Mouse (Mus musculus) midbrain, embryonic 13.5 days (tissue): ENCODE measurements around the gene Galnt18. TPM values are rescaled to one million over a fixed set of nuclear protein-coding genes. Genes with fewer than 3 reads are reported as not detected.

ENCODE experiments used
- ATAC-seq: fragments of 200-750 bp; cut with Nextera tagmentation; 2 replicates; pipeline ENCODE4 v1.8.0; 2017; ENCODE audit warnings: mild to moderate bottlenecking, moderate TSS enrichment, moderate library complexity
- H3K27ac ChIP-seq: fragments of 300-500 bp; sonication (generic); 2 replicates; pipeline ENCODE4 v1.5.1; 2015; ENCODE audit warnings: inconsistent platforms, mild to moderate bottlenecking, moderate library complexity
- H3K27me3 ChIP-seq: fragments of 300-500 bp; sonication (generic); 2 replicates; pipeline ENCODE4 v1.6.1; 2015; ENCODE audit warnings: mild to moderate bottlenecking, inconsistent platforms
- H3K36me3 ChIP-seq: fragments of 300-500 bp; sonication (generic); 2 replicates; pipeline ENCODE4 v1.6.1; 2015; ENCODE audit warnings: mild to moderate bottlenecking, inconsistent platforms
- H3K4me1 ChIP-seq: fragments of 300-500 bp; sonication (generic); replicated peaks from 2 replicates; pipeline ENCODE4 v1.6.1; 2015; ENCODE audit warnings: inconsistent platforms
- H3K4me2 ChIP-seq: fragments of 300-500 bp; sonication (generic); replicated peaks from 2 replicates; pipeline ENCODE4 v1.6.1; 2015; ENCODE audit warnings: moderate library complexity, mild to moderate bottlenecking, inconsistent platforms
- H3K4me3 ChIP-seq: fragments of 300-500 bp; sonication (generic); replicated peaks from 2 replicates; pipeline ENCODE4 v1.5.1; 2015; ENCODE audit warnings: mild to moderate bottlenecking, inconsistent platforms
- H3K9ac ChIP-seq: fragments of 300-500 bp; sonication (generic); replicated peaks from 2 replicates; pipeline ENCODE4 v1.6.1; 2015; ENCODE audit warnings: mild to moderate bottlenecking, inconsistent platforms
- H3K9me3 ChIP-seq: fragments of 300-500 bp; sonication (generic); 2 replicates; pipeline ENCODE4 v1.6.1; 2016; ENCODE audit warnings: mild to moderate bottlenecking, inconsistent platforms
- WGBS: fragments of 180-500 bp; shearing (Covaris S2); methylation state at CpG from one replicate; pipeline ENCODE4 v1.1.7; 2015; 5-methylcytosine and 5-hydroxymethylcytosine counted together
- polyA plus RNA-seq: library from polyadenylated mRNA; unstranded; fragments of >200 nt; fragmentation: Nextera tagmentation; extraction: Ambion mirVana; gene quantifications from 2 replicates; pipeline ENCODE4 v1.2.1, GENCODE M21; 2015

The Galnt18 gene
- polyA plus RNA-seq, 1 experiment from 2014 or later = 11.0 TPM

- no peaks in the 10 kb centered on the region for H3K9me3 ChIP-seq
- 91% methylated on average over 3 of the region's 3 CpGs for WGBS
- no peak for ATAC-seq
Measured at GRCm38 (mm10) chr7:111792154-111792553, 12.4 kb upstream of the Galnt18 start.

DNA sequence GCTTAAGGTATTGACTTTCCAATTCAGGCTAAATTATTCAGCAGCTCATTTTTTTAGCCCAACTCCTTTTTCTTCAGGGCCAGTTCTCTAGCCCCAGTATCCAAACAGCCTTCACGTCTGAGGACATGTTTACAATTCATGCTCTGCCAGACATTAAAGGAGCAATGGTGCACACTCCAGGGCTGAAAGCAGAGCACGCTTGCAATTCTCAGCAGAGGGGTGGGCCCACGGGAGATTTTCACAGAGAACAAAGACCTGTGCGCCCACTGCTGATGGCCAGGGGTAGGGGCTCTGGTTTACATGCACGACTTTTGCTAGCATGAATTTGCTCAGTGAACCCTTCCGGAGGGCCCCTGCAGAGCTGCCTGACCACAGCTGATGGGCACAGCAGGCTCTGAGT lies 11.6 kb upstream of the Galnt18 start:
- WGBS = 25% methylated on average over 6 of the region's 6 CpGs
- no peaks in the 10 kb centered on the region for H3K9me3 ChIP-seq
- no peak overlapping the region for H3K9ac ChIP-seq
- H3K4me1 ChIP-seq = peaks cover 6% of the 10 kb centered on the region
- no peak for ATAC-seq
- H3K4me2 ChIP-seq = no peak overlapping the region
- no peaks in the 10 kb centered on the region for H3K36me3 ChIP-seq
- H3K27ac ChIP-seq = no peak overlapping the region
- H3K4me3 ChIP-seq = no peak overlapping the region
- no peaks in the 10 kb centered on the region for H3K27me3 ChIP-seq

More at GRCm38 (mm10) chr7:111792154-111792553, 12.4 kb upstream of the Galnt18 start:
- Histone ChIP-seq H3K4me1 (peaks cover 6% of the 10 kb centered on the region), H3K27me3 (no peaks in the 10 kb centered on the region), H3K9ac (no peak overlapping the region), H3K36me3 (no peaks in the 10 kb centered on the region), H3K4me2 (no peak overlapping the region), H3K27ac (no peak overlapping the region), H3K4me3 (no peak overlapping the region)

DNA sequence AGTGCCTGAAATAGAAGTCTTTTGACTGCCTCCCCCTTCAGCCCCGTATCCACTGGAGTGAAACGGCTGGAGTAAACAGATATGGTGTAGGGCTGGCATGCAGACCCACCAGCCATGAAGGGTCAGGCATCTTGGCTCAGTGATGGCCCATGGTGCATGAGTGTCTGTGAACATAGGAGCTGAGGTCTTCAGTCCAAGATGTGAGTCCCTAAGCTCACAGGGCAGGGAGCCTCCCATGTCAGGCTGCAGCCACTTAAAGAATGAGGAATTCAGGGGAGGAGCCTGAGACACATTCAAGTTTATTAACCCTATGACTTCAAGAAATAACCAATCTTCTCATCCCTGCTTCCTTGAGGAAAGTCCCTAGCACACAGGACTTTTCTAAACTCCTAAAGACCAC lies 8.1 kb upstream of the Galnt18 start:
- Histone ChIP-seq H3K27ac (no peak overlapping the region), H3K9me3 (no peaks in the 10 kb centered on the region), H3K9ac (no peak overlapping the region), H3K36me3 (no peaks in the 10 kb centered on the region), H3K27me3 (no peaks in the 10 kb centered on the region), H3K4me3 (no peak overlapping the region), H3K4me1 (peaks cover 6% of the 10 kb centered on the region), H3K4me2 (no peak overlapping the region)
- no peak for ATAC-seq
- WGBS = 76% methylated on average over 2 of the region's 2 CpGs

DNA sequence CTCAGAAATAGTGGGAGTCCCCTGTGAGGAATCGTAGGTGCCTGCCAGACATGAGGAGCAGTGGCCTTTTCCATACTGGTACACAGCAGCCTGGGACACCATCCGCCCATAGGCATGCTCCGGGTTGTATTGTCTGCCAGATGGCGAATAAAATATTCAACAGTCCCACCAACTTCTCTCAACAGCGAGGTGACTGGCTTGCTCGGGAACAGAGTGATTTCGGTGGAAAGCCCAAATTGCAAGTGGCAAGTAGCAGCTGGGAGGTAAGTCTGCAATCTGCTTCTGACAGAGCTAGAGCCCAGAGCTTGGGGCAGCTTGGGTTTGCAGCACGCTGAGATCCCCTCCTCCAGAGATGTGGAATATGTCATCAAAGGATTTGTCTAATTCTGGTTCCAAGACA lies 5.7 kb upstream of the Galnt18 start:
- ATAC-seq = 0 out of 2 replicates have a peak, but pooled peaks have one; percentile 20
- H3K9ac ChIP-seq = no peak overlapping the region
- H3K4me3 ChIP-seq = no peak overlapping the region
- H3K36me3 ChIP-seq = no peaks in the 10 kb centered on the region
- WGBS = 77% methylated on average over 8 of the region's 8 CpGs
- H3K27ac ChIP-seq = no peak overlapping the region
- H3K9me3 ChIP-seq = no peaks in the 10 kb centered on the region
- H3K27me3 ChIP-seq = peaks cover 15% of the 10 kb centered on the region
- no peaks in the 10 kb centered on the region for H3K4me1 ChIP-seq
- H3K4me2 ChIP-seq = no peak overlapping the region

DNA sequence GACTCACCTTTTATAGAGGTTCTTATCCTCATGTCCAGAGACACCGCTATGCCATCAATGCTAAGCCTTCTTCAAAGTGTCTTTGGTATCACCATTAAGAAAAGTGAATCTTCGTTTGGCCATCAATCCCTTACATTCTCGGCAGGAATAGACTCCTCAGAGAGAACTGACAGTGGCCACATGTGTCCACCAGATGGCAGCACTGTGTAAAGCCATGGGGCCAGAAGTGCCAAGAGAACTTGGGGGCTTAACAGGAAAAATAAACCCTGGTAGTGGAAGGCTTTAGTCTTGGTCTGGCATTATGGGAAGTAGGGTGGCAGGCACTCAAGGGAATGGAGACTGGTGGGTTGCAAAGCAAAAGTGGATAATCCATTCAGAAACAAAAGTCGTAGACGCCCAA lies 2.3 kb upstream of the Galnt18 start:
- no peak for ATAC-seq
- Histone ChIP-seq H3K9me3 (no peaks in the 10 kb centered on the region), H3K4me3 (no peak overlapping the region), H3K9ac (no peak overlapping the region), H3K36me3 (no peaks in the 10 kb centered on the region), H3K27ac (no peak overlapping the region), H3K27me3 (peaks cover 32% of the 10 kb centered on the region), H3K4me2 (no peak overlapping the region), H3K4me1 (peaks cover 21% of the 10 kb centered on the region)
- 52% methylated on average over 5 of the region's 5 CpGs for WGBS

DNA sequence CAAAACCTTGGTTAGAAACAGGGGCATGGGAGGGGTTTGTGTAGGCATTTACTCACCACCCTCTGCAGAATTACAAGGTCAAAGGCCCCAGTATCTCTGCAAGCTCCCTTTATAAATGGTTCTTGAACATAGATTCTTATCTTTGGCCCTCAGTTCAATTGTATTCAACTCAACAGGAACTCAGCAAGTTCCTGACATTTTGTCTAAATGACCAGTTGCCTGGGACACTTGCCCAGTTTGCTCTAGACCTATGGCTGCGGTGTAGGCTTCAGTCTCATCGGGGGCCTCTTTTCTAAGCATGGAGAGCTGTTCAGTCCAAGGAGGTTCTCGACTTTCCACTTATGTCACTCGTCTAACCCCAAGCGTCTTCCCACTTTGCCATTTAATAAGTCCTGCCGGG lies 1.5 kb upstream of the Galnt18 start:
- Histone ChIP-seq H3K4me2 (no peak overlapping the region), H3K9ac (no peak overlapping the region), H3K36me3 (no peaks in the 10 kb centered on the region), H3K27me3 (peaks cover 36% of the 10 kb centered on the region), H3K27ac (no peak overlapping the region), H3K4me1 (peaks cover 21% of the 10 kb centered on the region), H3K4me3 (no peak overlapping the region), H3K9me3 (no peaks in the 10 kb centered on the region)
- ATAC-seq = no peak
- WGBS = 92% methylated on average over 6 of the region's 6 CpGs

DNA sequence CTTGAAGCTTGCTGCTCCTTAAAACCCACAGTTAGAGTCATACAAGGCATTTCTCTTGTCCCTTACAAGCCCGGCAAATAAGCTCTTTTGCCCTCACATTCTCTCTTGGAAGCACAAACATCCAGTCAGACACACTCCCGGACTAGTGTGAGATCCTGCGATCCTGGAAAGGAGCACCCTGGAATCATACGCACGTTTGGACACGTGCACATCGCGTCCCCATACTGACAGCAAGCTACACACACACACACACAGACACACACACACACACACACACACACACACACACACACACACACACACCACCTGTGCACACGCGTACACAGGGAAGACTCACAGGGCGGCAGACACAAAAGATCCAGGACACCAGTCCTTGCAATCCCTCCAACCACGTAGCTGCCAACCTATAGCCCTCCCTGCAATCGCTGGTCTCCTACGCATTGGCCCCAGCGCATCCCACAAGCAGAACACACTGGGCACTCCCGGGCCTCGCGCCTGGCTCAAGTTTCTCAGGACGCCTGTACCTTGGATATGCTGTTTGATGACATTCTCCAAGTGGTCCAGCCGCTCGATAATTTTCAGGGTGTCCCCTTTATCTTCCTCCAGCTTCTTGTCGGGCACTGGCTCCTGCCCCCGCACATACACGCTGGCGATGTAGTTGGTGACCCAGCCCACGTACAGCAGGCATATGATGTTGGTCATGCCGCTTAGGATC lies 831 bp downstream of the Galnt18 start:
- Histone ChIP-seq H3K27ac (no peak overlapping the region), H3K4me2 (peak overlapping the region; percentile 86), H3K4me3 (peak overlapping the region; percentile 55), H3K4me1 (peaks cover 24% of the 10 kb centered on the region), H3K27me3 (peaks cover 36% of the 10 kb centered on the region), H3K36me3 (no peaks in the 10 kb centered on the region), H3K9me3 (no peaks in the 10 kb centered on the region), H3K9ac (peak overlapping the region; percentile 57)
- peak; percentile 25; the same call in 1 of the 2 replicates for ATAC-seq
- 17% methylated on average over 27 of the region's 27 CpGs for WGBS

DNA sequence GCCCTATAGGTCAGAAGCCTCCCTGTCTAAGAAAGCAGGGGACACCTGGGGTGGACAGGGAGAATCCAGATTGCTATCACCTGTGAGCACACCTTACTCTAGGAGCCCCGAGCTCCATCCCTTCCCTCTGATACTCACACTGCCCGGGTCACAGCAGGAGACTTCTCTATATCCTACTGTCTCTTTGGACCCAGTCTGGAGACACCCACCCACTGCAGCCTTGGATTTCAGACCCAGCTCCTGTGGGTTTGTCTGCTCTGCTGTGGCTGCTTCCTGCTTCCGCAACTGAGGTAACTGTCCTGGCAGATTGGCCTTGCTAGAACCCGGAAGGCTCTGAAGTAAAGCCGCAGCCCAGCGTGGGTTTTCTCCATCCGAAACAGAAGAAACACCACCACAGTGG lies 1.6 kb downstream of the Galnt18 start:
- Histone ChIP-seq H3K36me3 (no peaks in the 10 kb centered on the region), H3K9me3 (no peaks in the 10 kb centered on the region), H3K4me2 (peak overlapping the region; percentile 86), H3K27ac (no peak overlapping the region), H3K4me1 (peaks cover 24% of the 10 kb centered on the region), H3K27me3 (peaks cover 36% of the 10 kb centered on the region), H3K9ac (0 out of 2 replicates have a peak overlapping the region, but pooled peaks have one; percentile 57), H3K4me3 (peak overlapping the region; percentile 55)
- 77% methylated on average over 7 of the region's 7 CpGs for WGBS
- no peak for ATAC-seq

DNA sequence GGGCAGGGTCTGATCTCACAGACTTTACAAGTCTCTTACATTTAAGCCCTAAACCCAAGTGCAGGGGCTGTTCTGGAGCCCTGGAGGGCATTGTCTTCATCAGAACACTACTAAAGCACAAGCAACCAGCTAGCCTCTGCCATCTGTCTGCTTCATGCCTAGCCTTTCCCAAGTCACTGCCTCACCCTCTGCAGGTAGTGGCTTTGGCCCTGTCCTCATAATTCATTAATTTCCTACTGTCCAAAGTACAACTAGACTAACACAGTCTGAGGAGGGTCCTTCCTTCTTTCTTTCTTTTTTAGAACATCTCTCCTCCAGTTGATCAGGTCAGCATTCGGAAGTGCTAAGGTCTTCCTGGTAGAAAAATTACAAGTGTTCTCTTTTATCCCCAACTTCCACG lies 2.6 kb downstream of the Galnt18 start:
- 93% methylated on average over 2 of the region's 2 CpGs for WGBS
- Histone ChIP-seq H3K9ac (no peak overlapping the region), H3K4me2 (peak overlapping the region; percentile 86), H3K4me3 (no peak overlapping the region; the same call in 1 of the 2 replicates), H3K27me3 (peaks cover 36% of the 10 kb centered on the region), H3K9me3 (no peaks in the 10 kb centered on the region), H3K4me1 (peaks cover 28% of the 10 kb centered on the region), H3K36me3 (no peaks in the 10 kb centered on the region), H3K27ac (no peak overlapping the region)
- no peak for ATAC-seq

DNA sequence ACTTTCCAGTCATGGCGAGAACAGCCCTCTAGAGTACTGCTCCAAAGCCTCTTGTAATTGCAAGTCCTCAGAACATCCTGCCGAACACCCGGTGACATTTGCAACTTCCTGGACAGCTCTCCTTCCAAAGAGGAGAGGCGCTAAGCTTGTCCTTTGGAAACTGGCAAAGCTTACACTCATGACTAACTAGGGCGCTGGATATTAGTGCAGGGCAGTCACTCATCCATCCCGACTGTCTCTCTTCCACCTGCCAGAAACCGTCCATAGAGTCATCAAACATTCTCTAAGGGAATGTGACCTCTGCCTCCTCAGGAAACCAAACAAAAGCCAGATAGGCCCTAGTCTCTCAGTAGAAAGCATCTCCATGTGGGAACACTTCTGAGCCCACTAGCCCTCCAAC lies 3.6 kb downstream of the Galnt18 start:
- ATAC-seq = no peak
- Histone ChIP-seq H3K9me3 (no peaks in the 10 kb centered on the region), H3K4me3 (no peak overlapping the region), H3K4me1 (peaks cover 28% of the 10 kb centered on the region), H3K27me3 (peaks cover 28% of the 10 kb centered on the region), H3K27ac (no peak overlapping the region), H3K36me3 (no peaks in the 10 kb centered on the region), H3K9ac (no peak overlapping the region), H3K4me2 (peak overlapping the region; percentile 25)
- WGBS = 74% methylated on average over 7 of the region's 7 CpGs

DNA sequence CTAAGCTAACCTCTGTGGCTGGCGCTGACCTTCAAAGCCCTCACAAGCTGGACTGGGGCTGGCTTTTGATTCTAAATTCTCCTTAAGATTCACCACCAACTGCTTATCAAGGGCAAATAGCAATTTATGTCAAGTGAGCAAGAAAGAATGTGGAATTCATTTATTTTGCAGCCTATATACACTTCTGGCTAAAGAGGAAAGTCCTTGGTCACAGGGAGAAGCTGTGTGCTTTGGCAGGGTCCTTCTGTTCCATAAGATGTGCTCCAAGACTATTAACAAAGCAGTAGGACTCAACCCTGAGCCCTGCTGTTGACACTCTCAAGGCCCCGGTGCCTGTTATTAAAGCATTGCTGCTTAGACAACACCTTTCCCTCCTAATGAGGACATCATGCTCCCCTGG lies 7.4 kb downstream of the Galnt18 start:
- 0 out of 2 replicates have a peak, but pooled peaks cover 6% of the 10 kb centered on the region for H3K27me3 ChIP-seq
- no peak for ATAC-seq
- peaks cover 7% of the 10 kb centered on the region; the same call in 1 of the 2 replicates for H3K4me1 ChIP-seq
- no peak overlapping the region for H3K4me2 ChIP-seq
- WGBS = 84% methylated on average over 2 of the region's 2 CpGs
- no peaks in the 10 kb centered on the region for H3K36me3 ChIP-seq
- H3K4me3 ChIP-seq = no peak overlapping the region
- no peaks in the 10 kb centered on the region for H3K9me3 ChIP-seq
- H3K9ac ChIP-seq = no peak overlapping the region
- H3K27ac ChIP-seq = no peak overlapping the region

GRCm38 (mm10) chr7:111771251-111771801 lies 8.5 kb downstream of the Galnt18 start:
- Histone ChIP-seq H3K9ac (no peak overlapping the region), H3K36me3 (no peaks in the 10 kb centered on the region), H3K27ac (no peak overlapping the region), H3K4me2 (no peak overlapping the region), H3K9me3 (no peaks in the 10 kb centered on the region), H3K4me3 (no peak overlapping the region), H3K27me3 (no peaks in the 10 kb centered on the region), H3K4me1 (0 out of 2 replicates have a peak, but pooled peaks cover 7% of the 10 kb centered on the region)
- 73% methylated on average over 8 of the region's 8 CpGs for WGBS
- ATAC-seq = no peak
